Mouse (Mus musculus) kidney, adult 8-10 months (tissue): ENCODE results near the gene Pxk.
"Not testable (repeated sequence)": the region's sequence is repeated elsewhere in the genome, so short reads cannot be mapped to it uniquely, and the experiment has no call there.

Source experiments
- DNase-seq, 2 experiments: peaks; one replicate each; pipeline ENCODE4 v3.0.0; 2022

Gene Pxk

DNA sequence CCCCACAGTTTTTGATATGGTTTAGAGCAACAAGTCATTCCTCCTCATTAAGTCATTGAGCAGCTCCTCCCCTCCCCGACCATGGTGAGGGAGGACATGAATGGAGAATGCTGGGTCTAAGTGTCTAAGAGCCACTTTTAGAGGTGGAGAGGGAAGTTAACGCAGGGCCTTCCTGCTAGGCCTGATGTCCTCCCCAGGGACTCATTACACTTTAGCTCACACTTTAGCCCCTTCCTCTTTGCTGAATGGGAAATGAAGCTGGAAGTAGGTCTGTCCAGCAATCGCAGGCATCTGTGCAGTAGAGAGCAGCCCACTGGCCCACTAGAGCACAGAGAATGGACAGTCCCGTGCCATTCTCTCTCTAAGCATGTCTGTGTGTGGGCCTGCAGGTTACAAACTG is 10.0 kb downstream of the Pxk start:
- peak in 1 of 2 experiments; percentile 11 for DNase-seq

DNA sequence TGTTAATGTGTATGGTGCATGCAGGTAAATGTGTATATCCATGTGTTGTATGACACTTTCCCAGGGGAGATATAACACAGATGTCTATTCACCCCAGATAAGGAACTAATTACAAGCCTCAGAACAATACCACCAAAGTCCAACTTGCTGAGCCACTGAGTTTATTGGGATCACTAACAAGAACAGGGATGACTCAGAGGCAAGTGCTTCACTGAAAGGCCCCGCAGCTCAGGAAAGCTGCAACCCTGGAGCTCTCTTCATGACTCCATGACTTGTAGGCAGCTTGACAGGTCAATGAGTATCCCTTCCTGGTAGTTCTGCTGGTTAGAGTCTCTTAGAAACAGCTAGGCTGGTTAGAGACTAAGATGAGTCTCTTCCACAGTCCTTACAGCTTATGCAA is 11.0 kb downstream of the Pxk start:
- DNase-seq = no peak

DNA sequence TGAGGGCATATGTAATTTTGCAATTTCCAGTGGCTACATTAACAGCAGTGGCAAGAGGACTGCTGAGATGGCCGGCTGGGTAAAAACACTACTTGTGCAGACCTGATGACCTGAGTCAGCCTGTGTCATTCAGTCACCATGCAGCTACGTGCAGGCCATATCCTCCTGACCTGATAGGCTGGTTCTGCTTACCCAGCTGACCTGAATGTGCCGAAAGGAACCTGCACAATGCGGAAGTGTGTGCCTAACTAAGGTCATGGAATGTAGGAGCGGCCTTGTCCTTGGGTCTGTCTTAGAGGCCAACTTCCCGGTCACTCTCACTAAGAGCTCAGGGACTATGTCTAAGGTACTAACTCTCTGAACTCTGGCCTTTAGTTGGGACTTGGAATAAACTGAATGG is 13.5 kb downstream of the Pxk start:
- DNase-seq = peak; percentile 7 to 23

DNA sequence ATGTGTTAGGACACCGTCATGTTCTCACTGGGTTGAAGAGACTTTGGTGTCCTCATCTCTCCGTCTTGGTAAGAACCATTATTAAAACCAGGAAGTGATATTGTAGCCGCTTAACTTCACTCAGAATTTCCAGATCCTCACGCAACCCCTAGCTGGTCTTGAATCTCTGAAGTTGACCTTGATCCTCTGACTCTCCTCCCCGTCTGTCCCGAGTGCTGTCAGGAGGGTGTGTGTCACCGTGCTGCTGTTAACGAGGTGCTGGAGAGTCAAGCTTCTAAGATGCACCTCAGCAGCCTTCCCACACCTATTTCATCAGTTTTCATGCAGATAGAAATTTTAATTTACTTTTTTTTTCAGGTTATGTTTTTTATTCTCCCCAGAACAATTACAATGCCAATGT is 14.0 kb downstream of the Pxk start:
- no peak for DNase-seq

DNA sequence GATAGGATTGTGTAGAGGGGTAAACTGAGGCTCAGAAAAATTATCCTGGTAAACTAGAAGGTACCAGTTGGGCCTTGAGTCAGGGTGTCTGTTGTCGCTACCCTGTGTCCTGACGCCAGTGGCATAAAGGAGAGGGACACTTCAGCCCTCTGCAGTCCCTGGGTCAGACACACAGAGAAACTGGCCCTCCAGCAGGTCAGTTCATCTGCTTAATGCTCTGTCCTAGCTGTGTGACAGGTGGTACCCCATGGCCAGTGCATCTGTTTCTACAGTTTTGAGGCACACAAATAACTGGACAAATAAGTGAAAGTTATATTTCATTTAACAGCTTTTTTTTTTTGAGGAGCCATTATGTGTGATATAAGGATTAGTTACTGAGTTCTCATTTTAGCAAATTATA is 15.6 kb downstream of the Pxk start:
- no peak for DNase-seq

DNA sequence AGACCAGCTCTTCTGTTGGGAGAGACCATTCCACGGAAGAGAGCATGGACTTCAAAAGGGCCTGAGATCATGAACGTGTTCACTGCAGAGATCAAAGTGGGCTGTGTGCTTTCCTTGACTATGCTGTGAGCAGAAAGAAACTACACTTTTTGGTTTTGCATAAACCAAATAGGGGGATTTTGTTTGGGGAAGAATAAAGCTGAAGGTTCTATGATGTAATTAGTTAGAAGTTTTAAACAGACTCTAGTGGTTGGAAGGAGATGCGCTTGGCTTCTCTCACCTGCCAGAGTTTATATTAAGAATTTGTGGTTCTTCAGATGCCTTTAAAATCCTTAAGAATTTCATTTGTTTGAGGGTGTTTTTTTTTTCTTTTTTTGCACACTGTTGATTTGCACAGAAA is 16.3 kb downstream of the Pxk start:
- DNase-seq = no peak

DNA sequence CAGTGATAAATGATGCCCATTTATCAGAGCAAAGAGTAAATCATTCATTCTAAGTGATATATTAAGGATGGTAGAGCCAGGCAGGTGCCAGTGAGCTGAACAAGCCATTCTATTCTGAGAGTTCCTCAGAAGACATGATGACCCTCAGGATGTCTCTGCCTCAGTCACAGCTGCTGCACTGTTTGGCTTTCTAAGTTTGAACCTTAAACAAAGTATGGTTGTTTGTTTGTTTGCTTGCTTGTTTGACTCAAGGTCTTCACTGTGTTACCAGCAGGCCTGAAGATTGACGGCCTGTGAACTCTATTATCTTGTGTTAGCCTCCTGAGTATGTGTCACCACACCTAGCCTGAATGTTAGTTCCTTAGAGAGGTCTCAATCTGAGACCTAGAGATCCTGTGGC is 16.7 kb downstream of the Pxk start:
- no peak for DNase-seq

DNA sequence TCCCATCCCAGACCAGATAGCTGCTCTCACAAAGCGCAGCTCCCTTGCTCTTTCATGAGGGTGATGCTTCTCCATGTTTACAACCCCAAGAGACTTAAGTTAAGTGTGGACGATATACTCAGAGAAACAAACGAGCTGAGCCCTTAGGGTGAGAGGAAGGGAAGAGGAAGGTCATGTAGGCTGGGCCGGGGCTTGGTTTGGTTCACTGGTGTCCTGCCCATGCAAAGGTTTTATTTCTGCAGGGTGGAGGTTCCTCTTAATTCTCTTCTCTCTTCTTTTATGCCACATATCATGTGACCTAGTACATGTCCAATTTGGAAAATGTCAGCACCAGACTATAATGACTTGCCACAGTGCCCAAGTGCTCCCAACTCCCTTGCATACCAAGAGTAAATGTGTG is 17.8 kb downstream of the Pxk start:
- no peak for DNase-seq

DNA sequence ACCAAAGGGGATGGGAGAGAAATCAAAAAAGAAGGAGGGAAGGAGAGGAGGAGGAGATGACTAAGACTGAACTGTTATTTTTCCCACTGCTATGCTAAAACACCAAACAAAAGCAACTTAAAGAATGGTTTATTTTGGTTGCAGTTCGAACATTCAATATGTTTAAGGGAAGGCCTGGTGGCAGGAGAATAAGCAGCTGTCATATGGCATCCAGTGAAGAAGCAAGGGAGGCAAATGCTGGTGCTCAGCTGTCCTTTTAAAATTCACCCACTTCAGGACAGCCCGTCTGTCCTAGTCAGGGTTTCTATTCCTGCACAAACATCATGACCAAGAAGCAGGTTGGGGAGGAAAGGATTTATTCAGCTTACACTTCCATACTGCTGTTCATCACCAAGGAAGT is 19.4 kb downstream of the Pxk start:
- DNase-seq = no peak

DNA sequence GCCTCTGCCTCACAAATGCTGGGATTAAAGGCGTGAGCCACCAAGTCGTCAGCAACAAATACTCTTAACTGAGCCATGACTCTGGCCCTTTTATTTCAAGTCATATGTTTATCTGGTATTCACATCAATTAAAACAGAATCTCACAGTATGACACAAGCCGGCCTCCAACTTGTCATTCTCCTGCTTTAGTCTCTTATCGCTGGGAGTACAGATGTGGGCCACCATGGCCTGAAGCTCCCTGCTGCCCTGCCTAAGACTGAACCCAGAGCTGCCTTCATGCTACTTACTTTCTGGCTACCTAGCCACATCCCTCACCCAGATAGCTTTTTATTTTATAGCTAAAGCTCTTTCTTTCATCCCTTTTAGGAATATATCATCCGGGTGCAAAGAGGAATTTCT is 21.4 kb downstream of the Pxk start:
- no peak for DNase-seq

DNA sequence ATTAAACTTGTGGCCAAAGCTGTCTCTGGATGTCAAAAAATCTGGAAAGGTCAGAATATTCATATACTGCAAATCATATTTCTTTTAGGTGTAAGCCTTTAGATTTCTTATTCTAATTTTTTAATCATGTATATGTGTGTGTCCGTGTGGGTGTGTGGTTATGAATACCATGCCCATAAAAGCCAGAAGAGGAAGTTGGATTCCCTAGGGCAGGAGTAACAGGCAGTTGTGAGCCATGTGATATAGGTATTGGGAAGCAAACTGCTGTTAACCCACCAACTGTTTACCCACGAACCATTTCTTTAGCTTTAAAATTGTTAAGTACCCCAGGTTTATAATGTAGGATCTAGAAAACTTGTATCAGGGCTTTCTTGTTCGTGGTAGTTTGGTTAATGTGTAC is 21.9 kb downstream of the Pxk start:
- no peak for DNase-seq

DNA sequence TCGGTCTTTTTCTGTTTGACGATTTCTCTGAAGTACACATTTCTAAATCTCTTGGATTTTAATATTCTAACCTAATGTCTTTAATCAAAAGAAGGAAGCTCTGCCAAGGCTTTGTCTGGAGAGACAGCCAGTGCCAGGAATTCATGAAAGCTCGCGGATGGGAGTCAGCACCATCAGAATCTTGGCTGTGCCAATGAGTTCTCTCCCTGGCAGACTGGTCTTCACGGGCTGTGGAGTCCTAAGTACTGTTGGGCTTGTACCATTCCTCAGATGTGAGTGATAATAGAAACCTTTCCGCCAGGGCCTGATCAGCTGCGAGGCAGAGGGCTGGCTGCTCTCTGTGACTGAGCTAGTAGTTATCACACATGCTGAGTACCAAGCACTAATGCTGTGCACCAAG is 25.1 kb downstream of the Pxk start:
- no peak for DNase-seq

DNA sequence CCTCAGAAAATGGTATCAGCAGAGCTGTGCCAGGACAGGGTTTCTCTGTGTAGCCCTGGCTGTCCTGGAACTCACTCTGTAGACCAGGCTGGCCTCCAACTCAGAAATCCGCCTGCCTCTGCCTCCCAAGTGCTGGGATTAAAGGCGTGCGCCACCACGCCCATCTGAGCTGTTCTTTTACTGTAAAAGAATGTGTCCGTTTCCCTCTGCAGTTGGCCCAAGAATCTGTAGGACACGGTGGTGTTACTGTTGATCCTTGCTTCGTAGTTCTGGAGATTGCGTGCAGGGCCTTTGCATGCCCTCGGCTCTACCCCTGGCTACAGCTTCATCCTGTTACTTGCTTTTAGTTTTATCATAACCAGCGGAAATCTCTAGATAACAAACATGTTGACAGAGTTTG is 25.6 kb downstream of the Pxk start:
- DNase-seq = not testable (repeated sequence)

DNA sequence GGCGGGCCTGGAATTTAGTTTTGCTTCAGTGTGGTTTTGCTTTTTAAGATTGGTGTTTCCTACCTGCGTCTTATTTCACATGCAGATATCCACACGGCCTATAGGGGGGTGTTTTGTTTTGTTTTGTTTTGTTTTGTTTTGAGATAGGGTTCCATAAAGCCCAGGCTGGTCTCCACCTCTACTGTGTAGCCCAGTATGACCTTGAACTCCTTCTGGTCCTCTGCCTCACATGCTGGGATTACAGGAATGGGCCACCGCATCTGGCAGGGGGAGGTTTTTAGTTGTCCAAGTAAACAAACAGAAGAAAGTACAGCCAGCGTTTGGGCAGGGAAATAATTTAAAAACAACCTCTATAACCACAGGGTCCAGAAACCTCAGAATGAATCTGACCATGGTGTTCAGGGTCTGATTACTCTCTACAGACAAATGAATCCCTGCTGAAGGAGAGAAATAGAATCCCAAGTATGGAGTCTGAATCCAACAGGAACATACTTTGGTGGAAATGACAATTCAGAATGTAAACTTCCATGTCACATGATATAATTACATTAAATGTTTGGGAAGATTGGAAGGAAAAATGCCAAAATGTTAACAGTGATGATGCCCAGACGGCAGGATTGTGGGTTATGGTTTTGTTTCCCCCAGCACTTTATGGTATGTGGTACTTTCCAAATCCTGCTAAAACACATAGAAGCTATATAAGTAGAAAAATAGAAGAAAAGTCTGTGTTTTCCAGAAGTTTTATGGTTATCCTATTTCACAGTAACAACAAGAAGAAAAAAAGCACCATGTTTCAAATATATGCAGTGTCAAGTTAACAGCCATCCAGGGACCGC is 26.3 kb downstream of the Pxk start:
- no peak for DNase-seq

DNA sequence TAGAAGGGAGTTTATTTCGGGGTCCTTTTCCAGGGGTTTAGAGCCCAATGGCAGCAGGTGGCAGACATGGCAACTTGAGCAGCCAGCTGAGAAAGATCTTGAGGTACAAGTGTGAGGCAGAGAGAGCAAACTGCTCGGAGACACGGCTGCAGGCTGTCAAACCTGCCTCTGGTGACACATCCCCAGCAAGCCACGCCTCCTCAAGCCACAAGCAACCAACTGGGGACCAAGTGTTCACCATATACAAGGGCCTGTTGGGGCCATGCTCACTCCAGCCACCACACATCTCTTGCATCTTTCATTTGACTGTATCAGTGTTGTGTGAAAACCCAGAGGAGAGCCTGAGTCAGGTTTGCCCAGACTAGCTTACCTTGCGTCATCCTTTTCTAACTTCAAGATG is 30.0 kb downstream of the Pxk start:
- no peak for DNase-seq

DNA sequence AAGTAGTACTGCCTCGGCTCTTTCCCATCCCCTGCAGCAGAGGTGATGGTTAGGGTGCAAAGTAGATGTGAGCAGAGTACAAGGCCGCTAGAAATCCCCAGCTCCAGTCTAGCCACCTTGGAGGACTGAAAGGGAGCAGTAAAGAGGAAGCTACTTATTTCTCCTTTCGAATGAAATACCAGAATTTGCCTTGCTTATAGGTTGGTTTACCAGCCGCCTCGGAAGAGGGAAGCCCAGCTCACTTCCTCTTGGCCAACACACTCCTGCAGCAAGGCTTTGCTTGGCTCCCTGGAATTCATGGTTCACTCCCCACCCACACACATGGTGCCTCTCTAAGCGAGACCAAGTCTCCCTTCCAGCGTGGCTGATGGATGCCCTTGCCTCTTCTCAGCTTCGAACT is 34.8 kb downstream of the Pxk start:
- no peak for DNase-seq

DNA sequence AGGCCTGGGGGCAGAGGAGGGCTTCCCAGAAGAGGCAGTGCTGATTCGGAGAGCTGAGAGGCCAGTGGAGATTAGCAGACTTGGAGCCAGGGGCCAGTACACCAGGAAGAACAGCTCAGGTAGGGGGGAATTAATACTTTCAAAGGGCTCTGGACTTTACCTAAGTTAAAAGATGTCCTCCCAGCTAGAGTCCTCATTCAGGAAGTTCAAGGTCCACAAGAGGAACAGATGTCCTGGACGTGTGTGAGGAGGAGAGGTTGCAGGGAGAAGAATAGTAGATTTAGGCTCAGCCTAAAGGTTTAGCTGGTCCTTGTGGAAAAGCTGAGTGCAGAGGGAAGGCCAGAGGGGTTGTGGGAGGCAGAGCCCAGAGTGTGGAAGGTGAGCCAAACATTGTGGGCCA is 36.2 kb downstream of the Pxk start:
- DNase-seq = no peak

DNA sequence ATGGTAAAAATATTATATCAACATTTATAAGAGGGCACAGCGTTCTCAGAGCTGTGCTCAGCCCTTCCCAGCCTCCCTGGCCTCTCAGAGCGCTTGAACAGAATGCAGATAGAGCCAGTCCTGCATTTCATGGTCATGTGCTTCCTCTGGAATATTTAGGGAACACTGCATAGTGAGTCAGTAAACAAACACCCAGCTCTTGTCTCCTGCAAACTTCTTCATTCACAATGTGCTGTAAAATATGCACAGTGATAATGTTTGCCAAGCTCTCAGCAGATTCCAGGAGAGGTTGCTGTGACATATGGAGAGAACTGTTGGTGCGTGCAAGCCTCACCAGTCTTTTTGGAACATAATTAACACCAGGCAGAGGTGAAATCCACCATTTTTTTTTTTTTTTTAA is 37.1 kb downstream of the Pxk start:
- no peak for DNase-seq

DNA sequence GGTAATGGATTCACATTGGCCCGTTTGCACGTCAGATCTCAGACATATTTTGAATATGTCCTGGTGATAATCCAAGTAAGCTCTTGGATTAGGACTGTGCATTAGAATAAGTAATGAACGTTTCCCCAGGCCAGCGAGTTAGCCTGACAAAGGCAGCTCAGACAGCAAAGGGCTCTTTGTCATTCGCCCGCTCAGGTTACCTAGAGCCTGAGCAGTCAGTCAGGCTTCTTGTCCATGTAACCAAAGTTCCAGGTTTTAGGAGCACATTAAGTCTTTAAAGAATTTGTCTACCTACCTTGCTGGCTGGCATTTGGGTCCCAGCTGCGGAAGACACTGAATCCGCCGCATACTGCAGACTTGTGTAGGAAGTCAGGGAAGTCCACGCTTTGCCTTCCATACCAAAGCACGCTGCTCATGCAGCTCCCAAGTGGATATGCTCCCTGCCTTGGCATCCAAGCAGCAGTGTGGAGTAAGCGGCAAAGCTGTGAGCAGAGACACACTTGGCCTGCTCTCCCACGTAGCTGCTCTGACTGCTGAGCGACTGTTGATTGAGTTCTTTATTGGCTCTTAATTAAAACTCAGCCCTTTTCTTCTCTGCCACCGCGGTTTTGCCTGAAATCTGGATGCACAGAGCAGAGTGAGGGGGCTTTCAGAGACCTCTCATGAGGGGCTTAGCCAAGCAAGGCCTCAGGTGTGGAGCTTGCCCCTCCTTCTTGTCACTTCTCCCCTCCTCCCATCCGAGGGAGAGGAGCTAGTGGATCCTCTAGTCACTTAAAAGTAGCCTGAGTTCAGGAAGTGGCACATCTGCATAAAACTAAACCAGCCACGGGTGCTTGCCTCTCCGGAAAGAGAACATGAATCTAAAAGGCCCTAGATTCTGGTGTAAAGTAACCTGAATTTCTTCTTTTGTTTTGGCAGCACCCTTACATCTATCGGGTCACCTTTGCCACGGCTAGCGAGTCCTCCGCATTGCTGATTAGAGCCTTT is 42.0 kb downstream of the Pxk start:
- no peak for DNase-seq

DNA sequence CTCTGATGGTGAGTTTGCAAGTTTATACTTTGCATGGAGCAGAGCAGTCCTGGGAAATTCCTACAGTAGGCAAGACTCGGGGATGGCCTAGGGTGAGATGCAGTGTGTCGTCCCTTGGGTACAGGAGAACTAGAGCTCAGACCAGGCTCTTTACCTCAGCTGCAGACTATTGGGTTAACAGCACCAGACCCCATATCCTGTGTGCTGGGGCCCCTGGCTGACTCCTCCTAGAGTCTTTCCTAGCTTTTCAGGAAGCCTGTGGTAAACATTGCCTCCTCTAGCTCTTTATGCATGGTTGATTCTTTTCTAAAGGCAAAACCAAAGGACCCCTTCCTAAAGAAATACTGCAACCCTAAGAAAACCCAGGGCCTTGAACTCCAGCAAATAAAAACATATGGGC is 43.1 kb downstream of the Pxk start:
- DNase-seq = no peak

DNA sequence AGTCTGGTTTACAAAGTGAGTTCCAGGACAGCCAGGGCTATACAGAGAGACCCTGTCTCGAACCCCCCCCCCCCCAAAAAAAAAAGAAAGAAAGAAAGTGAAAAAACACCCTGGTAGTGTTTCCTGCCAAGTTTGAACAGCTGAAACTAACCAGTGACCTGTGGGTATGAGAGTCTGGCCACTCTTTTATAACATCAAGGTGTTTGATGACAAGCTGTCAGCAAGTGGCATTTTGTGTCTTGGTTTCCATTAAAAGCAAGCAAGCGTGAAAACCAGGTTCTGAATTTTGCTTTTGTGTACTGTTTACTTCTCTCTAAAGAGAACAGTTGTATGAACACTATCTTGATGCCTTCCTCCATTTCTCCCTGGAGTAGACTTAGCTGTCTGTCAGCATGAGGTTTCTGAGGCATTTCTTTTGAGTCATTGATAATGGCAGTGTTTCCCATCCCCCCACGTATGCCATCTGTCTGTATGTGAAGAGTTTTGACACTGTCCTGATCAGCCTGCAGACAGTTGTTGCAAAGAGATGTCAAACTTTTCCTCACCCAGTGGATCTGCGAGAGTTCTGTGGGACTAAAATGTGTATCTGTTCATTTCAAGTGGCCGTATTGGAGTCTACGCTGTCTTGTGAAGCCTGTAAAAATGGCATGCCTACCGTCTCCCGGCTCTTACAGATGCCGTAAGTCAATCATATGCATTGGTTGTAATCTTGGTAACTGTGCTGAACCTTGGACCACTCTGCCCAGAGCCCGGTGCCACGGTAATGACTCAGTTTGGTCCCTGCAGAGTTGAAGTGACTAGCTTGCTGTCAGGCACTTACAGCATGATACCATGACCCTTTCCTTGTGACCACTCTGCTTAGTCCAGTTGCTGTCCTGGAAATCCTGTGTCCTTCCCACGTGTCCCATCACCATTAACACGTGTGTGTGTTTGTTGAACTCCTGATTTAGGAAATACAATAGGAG is 47.9 kb downstream of the Pxk start:
- no peak for DNase-seq

DNA sequence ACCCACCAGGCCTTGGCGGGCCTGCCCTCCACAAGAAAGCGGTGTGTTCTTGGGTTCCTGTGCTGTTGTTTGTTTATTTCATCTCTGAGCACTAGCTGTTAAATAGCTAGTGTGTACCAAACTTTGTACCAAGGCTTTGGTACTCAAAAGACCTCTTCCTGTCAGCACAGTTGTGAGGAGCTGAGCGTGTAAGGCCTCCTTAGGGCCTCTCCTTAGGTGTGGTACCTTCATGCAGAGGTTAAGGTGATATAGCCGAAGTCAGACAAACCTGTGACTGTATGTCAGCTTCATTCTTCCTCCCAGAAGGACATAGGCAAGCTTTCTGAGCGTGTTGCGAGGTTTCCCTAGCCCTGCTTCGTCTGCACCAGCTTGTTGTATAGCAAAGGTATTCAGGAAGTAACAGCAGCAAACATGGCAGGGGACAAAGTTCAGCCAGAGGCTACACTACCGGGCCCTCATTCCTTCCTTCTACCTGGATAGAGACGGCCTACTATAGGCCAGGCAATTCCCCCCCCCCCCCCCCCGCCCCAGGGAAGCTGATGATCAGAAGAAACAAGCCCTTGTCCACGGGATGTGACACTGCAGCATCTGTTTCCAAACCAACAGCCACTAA is 48.7 kb downstream of the Pxk start:
- no peak for DNase-seq
